9 mouse cellular contexts compared by ENCODE assay signal in genomic region chr8:92674244-92675128, GRCm38 (mm10). TPM values are rescaled to one million over a fixed set of nuclear protein-coding genes. Genes with fewer than 3 reads are reported as not detected.
A peak's percentile ranks its signal among the peaks of the same experiment; 100 is the strongest.
DNase-seq lines count a peak whose midpoint lies in the region; ATAC-seq and TF ChIP-seq lines count a peak whose summit lies in the region.
"Had no signal": no experiment of that assay in that cellular context is flagged by ENCODE, and none has a peak within 500 bp of the region (broad histone marks: within the 10 kb centered on the region; RNA-seq: fewer than 3 reads in every experiment).

TSS of gene Irx6 (plus strand) at chr8:92674288.

- intact Hi-C loops in left cerebral cortex, adult 2 months (cut with DNase I) = loop anchor here (5.0 kb wide), 2 partner anchors 307 to 867 kb away; no protein-coding TSS in a partner anchor

- H3K4me2 ChIP-seq in intestine, embryonic 16.5 days (ENCODE audit: low read depth, low read length) = peak within 1 kb of the TSS; percentile 60

- no peak within 1 kb of the TSS for H3K9ac ChIP-seq in intestine, embryonic 16.5 days (ENCODE audit: low read depth, low read length)

- no peaks in the 10 kb centered on the region; the same call in 1 of the 2 replicates for H3K4me1 ChIP-seq in embryonic fibroblast, embryonic 13.5 days (ENCODE audit: control insufficient read depth, insufficient read depth, low read length)
- H3K4me1 ChIP-seq in intestine, embryonic 16.5 days (ENCODE audit: control insufficient read depth, insufficient read depth, low read length) = peaks cover 15% of the 10 kb centered on the region
- H3K4me1 ChIP-seq in olfactory bulb, adult 2 months (ENCODE audit: control insufficient read depth, insufficient read depth, low read length) = peaks cover 24% of the 10 kb centered on the region

- TF ChIP-seq CTCF in left cerebral cortex, adult 2 months (IDR thresholded peaks at IDR 0.05) = no peak
- TF ChIP-seq CTCF in embryonic fibroblast, embryonic 13.5 days (IDR thresholded peaks at IDR 0.05; ENCODE audit: borderline replicate concordance, insufficient read depth, low read length) = no peak
- TF ChIP-seq CTCF in olfactory bulb, adult 2 months (IDR thresholded peaks at IDR 0.05; ENCODE audit: insufficient read depth, low read depth, low read length) = no peak

- H3K9me3 ChIP-seq in intestine, embryonic 16.5 days (ENCODE audit: control insufficient read depth, low read length) = no peaks in the 10 kb centered on the region

- no peak for DNase-seq in left cerebral cortex, adult 2 months (ENCODE audit: extremely low spot score in 1 of 2, low spot score in 2 of 2)
- no peak for DNase-seq in left cerebral cortex, adult 18-20 months (ENCODE audit: low spot score in 2 of 2)
- no peak for DNase-seq in cerebellum, adult 11 months
- no peak for DNase-seq in adrenal gland, postnatal 36 days
- DNase-seq in thymus, postnatal 0 days (ENCODE audit: low spot score) = no peak

- TF ChIP-seq POLR2A in embryonic fibroblast, embryonic 13.5 days (IDR thresholded peaks at IDR 0.05; ENCODE audit: low read depth, low read length) = no peak
- no peak for TF ChIP-seq POLR2A in olfactory bulb, adult 2 months (IDR thresholded peaks at IDR 0.05; ENCODE audit: insufficient read depth, low read depth, low read length)

- H3K27me3 ChIP-seq in intestine, embryonic 16.5 days (replicated peaks; ENCODE audit: control insufficient read depth, insufficient read depth, low read length) = peaks cover 74% of the 10 kb centered on the region

- WGBS in intestine, embryonic 16.5 days = under 1% methylated on average over 60 of the region's 62 CpGs
- WGBS in olfactory bulb, adult 2 months = 2% methylated on average over 62 of the region's 62 CpGs

- ATAC-seq in intestine, embryonic 16.5 days = no peak

- peak within 1 kb of the TSS; percentile 27; the same call in 1 of the 2 replicates for H3K4me3 ChIP-seq in left cerebral cortex, adult 2 months
- peak within 1 kb of the TSS; percentile 28 for H3K4me3 ChIP-seq in embryonic fibroblast, embryonic 13.5 days (ENCODE audit: insufficient read depth, low read length)
- peak within 1 kb of the TSS; percentile 40 for H3K4me3 ChIP-seq in intestine, embryonic 16.5 days (ENCODE audit: low read length)
- H3K4me3 ChIP-seq in olfactory bulb, adult 2 months (ENCODE audit: insufficient read depth, low read depth, low read length) = peak within 1 kb of the TSS; percentile 8

- no peaks in the 10 kb centered on the region for H3K36me3 ChIP-seq in intestine, embryonic 16.5 days (ENCODE audit: control insufficient read depth, insufficient read depth, low read length)

- H3K27ac ChIP-seq in left cerebral cortex, adult 2 months = no peak within 1 kb of the TSS
- H3K27ac ChIP-seq in embryonic fibroblast, embryonic 13.5 days (ENCODE audit: insufficient read depth, low read length) = no peak within 1 kb of the TSS
- H3K27ac ChIP-seq in intestine, embryonic 16.5 days (ENCODE audit: low read length) = no peak within 1 kb of the TSS
- no peak within 1 kb of the TSS for H3K27ac ChIP-seq in olfactory bulb, adult 2 months (ENCODE audit: insufficient read depth, low read depth, low read length)

RNA-seq across cellular contexts. Expression of gene Irx6, which starts in this region (rescaled TPM):
- total RNA-seq in left cerebral cortex, adult 2 months (2021) = under 1 TPM; 0.11 to 0.14 TPM
- under 1 TPM; 0.16 to 0.33 TPM for total RNA-seq in left cerebral cortex, adult 18-20 months (2021)
- not detected in 2 replicates for polyA plus RNA-seq in embryonic fibroblast, embryonic 13.5 days (2011; ENCODE audit: insufficient read length, low read depth, missing spikeins)
- polyA plus RNA-seq in intestine, embryonic 16.5 days (2015; fragmentation: Nextera tagmentation; extraction: Ambion mirVana) = not detected in 2 replicates
- polyA plus RNA-seq in olfactory bulb, adult 2 months (2012; ENCODE audit: insufficient read depth, insufficient read length, low replicate concordance, missing spikeins) = not detected in 2 replicates
- total RNA-seq in adrenal gland, postnatal 36 days (2021) = not detected
- polyA plus RNA-seq in thymus, postnatal 0 days (2015; fragmentation: Nextera tagmentation; extraction: Ambion mirVana) = not detected in 2 replicates
- polyA plus RNA-seq: gonadal fat pad, adult 2 months had no signal
